Mouse (Mus musculus) C2C12 (cell line): ENCODE measurements at regions not wholly inside any gene's neighbourhood (a gene's known extent, or its start where the extent isn't known, plus 50 kb on each side); places are given as distances from the start of the nearest gene placed in this dataset.

Experiments
- CEBPB ChIP-seq: IDR thresholded peaks from one replicate; pipeline ENCODE4 v1.6.1; 2011; ENCODE audit warnings: low read depth, mild to moderate bottlenecking, control low read depth, moderate library complexity
- CTCF ChIP-seq: IDR thresholded peaks from one replicate; pipeline ENCODE4 v1.5.1; 2011; ENCODE audit not compliant: control insufficient read depth, insufficient read depth, insufficient read length
- FOSL1 ChIP-seq: IDR thresholded peaks from one replicate; pipeline ENCODE4 v1.8.0; 2011; ENCODE audit warnings: mild to moderate bottlenecking, low read length; ENCODE audit not compliant: poor library complexity, insufficient read depth, severe bottlenecking
- MAX ChIP-seq: IDR thresholded peaks from one replicate; pipeline ENCODE4 v1.6.1; 2011; ENCODE audit warnings: mild to moderate bottlenecking, control low read depth
- MYOD1 ChIP-seq: IDR thresholded peaks from one replicate; pipeline ENCODE4 v1.6.1; 2011; ENCODE audit warnings: low read depth; ENCODE audit not compliant: control insufficient read depth, insufficient read length
- MYOG ChIP-seq: IDR thresholded peaks from one replicate; pipeline ENCODE4 v1.6.1; 2011; ENCODE audit not compliant: control insufficient read depth, insufficient read length; ENCODE audit errors: extremely low read depth
- USF1 ChIP-seq: IDR thresholded peaks from one replicate; pipeline ENCODE4 v1.6.1; 2011; ENCODE audit warnings: low read depth, mild to moderate bottlenecking, control low read depth, moderate library complexity

DNA sequence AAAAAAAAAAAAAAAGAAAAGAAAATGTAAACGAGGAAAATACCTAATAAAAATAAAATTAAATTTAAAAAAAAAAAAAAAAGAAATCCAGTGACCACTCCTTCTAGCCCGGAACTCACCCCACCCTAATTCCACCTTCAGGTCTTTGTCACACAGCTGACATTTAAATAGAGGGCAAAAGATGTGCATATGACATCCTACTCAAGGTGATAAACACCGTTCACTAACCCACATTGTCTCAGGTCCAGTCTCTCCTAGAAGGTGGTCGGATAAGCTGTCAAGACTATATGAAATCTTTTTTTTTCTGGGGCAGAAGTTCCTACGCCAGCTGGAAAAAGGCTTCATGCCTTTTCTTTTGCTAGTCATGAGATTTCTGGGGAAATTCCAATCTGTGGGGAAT, 226.6 kb upstream of the Tbl1xr1 start:
- TF ChIP-seq CTCF (no peak), MYOD1 (no peak), MAX (no peak), USF1 (no peak), FOSL1 (no peak), MYOG (no peak), CEBPB (no peak)
